In the genomic region with DNA sequence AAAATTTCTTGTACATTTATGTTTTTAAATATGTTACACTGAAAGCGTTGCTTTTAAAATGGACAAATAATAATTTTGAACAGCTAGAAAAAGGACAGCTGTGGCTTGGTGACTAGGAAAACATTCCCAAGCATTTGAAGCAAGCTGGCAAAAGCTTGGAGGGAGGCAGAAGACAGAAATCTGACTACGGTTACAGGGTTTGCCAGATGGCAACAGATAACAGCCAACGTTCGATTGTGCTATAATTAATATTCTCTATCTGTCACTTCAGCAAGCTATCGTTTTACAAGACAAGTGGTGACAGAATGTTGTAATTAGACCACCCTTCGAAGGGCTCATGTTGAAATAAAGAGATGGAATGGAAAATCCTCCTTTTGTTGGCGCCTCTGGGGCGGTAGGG, we compare ENCODE assay signal across 32 mouse cellular contexts. TPM values are rescaled to one million over a fixed set of nuclear protein-coding genes. Genes with fewer than 3 reads are reported as not detected.
A peak's percentile ranks its signal among the peaks of the same experiment; 100 is the strongest.
DNase-seq lines count a peak whose midpoint lies in the region; ATAC-seq and TF ChIP-seq lines count a peak whose summit lies in the region.
"Had no signal": no experiment of that assay in that cellular context is flagged by ENCODE, and none has a peak within 500 bp of the region (broad histone marks: within the 10 kb centered on the region; RNA-seq: fewer than 3 reads in every experiment).

No protein-coding gene starts in this region.

- H3K4me2 ChIP-seq in forebrain, embryonic 14.5 days (ENCODE audit: low read length) = no peak overlapping the region
- H3K4me2 ChIP-seq in forebrain, embryonic 12.5 days = no peak overlapping the region
- H3K4me2 ChIP-seq in forebrain, postnatal 0 days (ENCODE audit: low read depth) = no peak overlapping the region
- H3K4me2 ChIP-seq: embryonic facial prominence, embryonic 13.5 days; heart, embryonic 11.5 days; hindbrain, embryonic 12.5 days; intestine, embryonic 15.5 days; liver, embryonic 12.5 days; midbrain, embryonic 13.5 days; neural tube, embryonic 13.5 days had no signal

- H3K27me3 ChIP-seq in forebrain, embryonic 14.5 days (replicated peaks; ENCODE audit: control insufficient read depth, insufficient read depth, low read length) = no peaks in the 10 kb centered on the region
- no peaks in the 10 kb centered on the region for H3K27me3 ChIP-seq in forebrain, embryonic 12.5 days
- no peaks in the 10 kb centered on the region for H3K27me3 ChIP-seq in forebrain, postnatal 0 days (ENCODE audit: insufficient read depth, low read length)
- H3K27me3 ChIP-seq: embryonic facial prominence, embryonic 13.5 days; hindbrain, embryonic 12.5 days; intestine, embryonic 15.5 days; liver, embryonic 12.5 days; midbrain, embryonic 13.5 days; neural tube, embryonic 13.5 days had no signal

- no peaks in the 10 kb centered on the region for H3K36me3 ChIP-seq in forebrain, embryonic 14.5 days (ENCODE audit: control insufficient read depth, insufficient read depth, low read length)
- no peaks in the 10 kb centered on the region for H3K36me3 ChIP-seq in forebrain, embryonic 12.5 days (replicated peaks)
- no peaks in the 10 kb centered on the region for H3K36me3 ChIP-seq in forebrain, postnatal 0 days (ENCODE audit: insufficient read depth)
- H3K36me3 ChIP-seq: embryonic facial prominence, embryonic 13.5 days; G1E; hindbrain, embryonic 12.5 days; intestine, embryonic 15.5 days; liver, embryonic 12.5 days; midbrain, embryonic 13.5 days; neural tube, embryonic 13.5 days had no signal

- no peak overlapping the region for H3K4me3 ChIP-seq in forebrain, embryonic 14.5 days (ENCODE audit: low read depth, low read length)
- H3K4me3 ChIP-seq in forebrain, embryonic 12.5 days (replicated peaks) = no peak overlapping the region
- no peak overlapping the region for H3K4me3 ChIP-seq in forebrain, postnatal 0 days (ENCODE audit: low read depth, low read length)
- H3K4me3 ChIP-seq: embryonic facial prominence, embryonic 13.5 days; hindbrain, embryonic 12.5 days; intestine, embryonic 15.5 days; liver, embryonic 12.5 days; midbrain, embryonic 13.5 days; neural tube, embryonic 13.5 days had no signal

- H3K9me3 ChIP-seq in forebrain, embryonic 14.5 days (replicated peaks; ENCODE audit: control insufficient read depth, low read length) = no peaks in the 10 kb centered on the region
- H3K9me3 ChIP-seq in forebrain, embryonic 12.5 days = no peaks in the 10 kb centered on the region
- H3K9me3 ChIP-seq in forebrain, postnatal 0 days (ENCODE audit: low read length) = no peaks in the 10 kb centered on the region
- H3K9me3 ChIP-seq: embryonic facial prominence, embryonic 13.5 days; G1E; hindbrain, embryonic 12.5 days; intestine, embryonic 15.5 days; liver, embryonic 12.5 days; midbrain, embryonic 13.5 days; neural tube, embryonic 13.5 days had no signal

- peak; percentile 66; the same call in 1 of the 2 replicates for ATAC-seq in forebrain, embryonic 14.5 days
- no peak for ATAC-seq in forebrain, embryonic 12.5 days (ENCODE audit: low FRiP score)
- peak; percentile 81 for ATAC-seq in forebrain, postnatal 0 days
- ATAC-seq: hindbrain, postnatal 0 days; intestine, embryonic 15.5 days; liver, embryonic 12.5 days; liver, postnatal 0 days; midbrain, embryonic 13.5 days had no signal

- peak overlapping the region; percentile 83 for H3K27ac ChIP-seq in forebrain, embryonic 14.5 days (ENCODE audit: low read depth, low read length)
- H3K27ac ChIP-seq in forebrain, embryonic 12.5 days = no peak overlapping the region
- peak overlapping the region; percentile 57 for H3K27ac ChIP-seq in forebrain, postnatal 0 days (ENCODE audit: low read depth, low read length)
- H3K27ac ChIP-seq: embryonic facial prominence, embryonic 13.5 days; hindbrain, embryonic 12.5 days; hindbrain, postnatal 0 days; intestine, embryonic 15.5 days; liver, embryonic 12.5 days; macrophage; midbrain, embryonic 13.5 days; neural tube, embryonic 13.5 days had no signal

- WGBS in forebrain, embryonic 14.5 days = 54% methylated on average over 8 of the region's 8 CpGs
- 76% methylated on average over 8 of the region's 8 CpGs for WGBS in forebrain, embryonic 12.5 days
- 33% methylated on average over 8 of the region's 8 CpGs for WGBS in forebrain, postnatal 0 days

- no peak for TF ChIP-seq CTCF in forebrain, postnatal 0 days (IDR thresholded peaks at IDR 0.05; ENCODE audit: low read depth)

- no peaks in the 10 kb centered on the region for H3K4me1 ChIP-seq in forebrain, embryonic 14.5 days (ENCODE audit: control insufficient read depth, insufficient read depth, low read length)
- H3K4me1 ChIP-seq in forebrain, embryonic 12.5 days = no peaks in the 10 kb centered on the region
- H3K4me1 ChIP-seq in forebrain, postnatal 0 days (ENCODE audit: insufficient read depth) = no peaks in the 10 kb centered on the region
- H3K4me1 ChIP-seq: embryonic facial prominence, embryonic 13.5 days; hindbrain, embryonic 12.5 days; intestine, embryonic 15.5 days; liver, embryonic 12.5 days; midbrain, embryonic 13.5 days; neural tube, embryonic 13.5 days had no signal

- H3K9ac ChIP-seq in forebrain, embryonic 14.5 days (ENCODE audit: low read length) = no peak overlapping the region
- no peak overlapping the region for H3K9ac ChIP-seq in forebrain, embryonic 12.5 days
- no peak overlapping the region for H3K9ac ChIP-seq in forebrain, postnatal 0 days
- H3K9ac ChIP-seq: embryonic facial prominence, embryonic 13.5 days; hindbrain, embryonic 12.5 days; intestine, embryonic 15.5 days; liver, embryonic 12.5 days; liver, postnatal 0 days; midbrain, embryonic 13.5 days; neural tube, embryonic 13.5 days had no signal

- peak; percentile 85 for DNase-seq in forebrain, embryonic 14.5 days (ENCODE audit: low spot score)
- DNase-seq in brain, adult 2 months (ENCODE audit: low read depth, low spot score) = peak; percentile 62
- peak; percentile 71 for DNase-seq in forebrain, postnatal 0 days
- peak; percentile 76 for DNase-seq in layer of hippocampus, adult 9-11 months
- DNase-seq in ovary, postnatal 14 days (ENCODE audit: low spot score) = no peak
- no peak for DNase-seq in lung, postnatal 14 days
- DNase-seq: adrenal gland, postnatal 10 days; cerebellum, adult 18-20 months; gastrocnemius, postnatal 36 days; heart, adult 18-20 months; heart, postnatal 36 days; kidney, adult 2 months; kidney, postnatal 36 days; left cerebral cortex, postnatal 4 days; liver, postnatal 0 days; right cerebral cortex, postnatal 25 days; spleen, adult 18-20 months; thymus, adult 2 months had no signal

RNA-seq across cellular contexts. Expression of a gene that starts 1.4 kb away (rescaled TPM):
- polyA plus RNA-seq in forebrain, embryonic 14.5 days (2014; fragmentation: Nextera tagmentation; extraction: Ambion mirVana) = 0.99 and 2.0 TPM in 2 replicates
- 0.42 TPM in 1 of 2 replicates, not detected in the other for polyA plus RNA-seq in forebrain, embryonic 12.5 days (2016; fragmentation: Nextera tagmentation; extraction: Ambion mirVana)
- total RNA-seq in forebrain, postnatal 0 days (2014; rRNA removed) = not detected in 2 replicates
- polyA plus RNA-seq in forebrain, postnatal 0 days (2015; fragmentation: Nextera tagmentation; extraction: Ambion mirVana) = 0.42 TPM in 2 replicates
- total RNA-seq: common myeloid progenitor, adult 5-6 weeks; G1E; hindbrain, postnatal 0 days; left cerebral cortex, postnatal 4 days; megakaryocyte-erythroid progenitor cell, adult 5-6 weeks had no signal
- polyA plus RNA-seq: G1E; macrophage; urinary bladder, adult 2 months had no signal

Comparison
In these comparisons a context has a peak if more than half of its experiments do, and no peak if none do; other contexts are left out.
1. DNase-seq: peak in forebrain, embryonic 14.5 days (single experiment), brain, adult 2 months (single experiment), forebrain, postnatal 0 days (single experiment) and layer of hippocampus, adult 9-11 months (single experiment); none in ovary, postnatal 14 days (single experiment) and lung, postnatal 14 days (single experiment).